Mouse (Mus musculus): ENCODE results near the gene Eif4ebp2. TPM values are rescaled to one million over a fixed set of nuclear protein-coding genes. Genes with fewer than 3 reads are reported as not detected.

Gene Eif4ebp2
- polyA plus RNA-seq, 1 experiment from 2014 or later: 46.9 TPM

- no peak overlapping the region for H3K27ac ChIP-seq (replicated peaks; ENCODE audit: low read depth, low read length)
- 0 out of 2 replicates have a peak overlapping the region, but pooled peaks have one; percentile 10 for H3K4me2 ChIP-seq (ENCODE audit: low read depth, low read length)
- no peak overlapping the region for H3K4me3 ChIP-seq (ENCODE audit: low read depth, low read length)
- ATAC-seq (ENCODE audit: low read depth): no peak
- H3K27me3 ChIP-seq (replicated peaks; ENCODE audit: control insufficient read depth, insufficient read depth, low read length): peaks cover 57% of the 10 kb centered on the region
- no peak for DNase-seq (ENCODE audit: low spot score)
- no peaks in the 10 kb centered on the region for H3K9me3 ChIP-seq (ENCODE audit: control insufficient read depth, low read length)
- H3K36me3 ChIP-seq (ENCODE audit: control insufficient read depth, insufficient read depth, low read length): no peaks in the 10 kb centered on the region
- peaks cover 10% of the 10 kb centered on the region for H3K4me1 ChIP-seq (ENCODE audit: control insufficient read depth, insufficient read depth, low read length)
- H3K9ac ChIP-seq (ENCODE audit: low read depth, low read length): no peak overlapping the region
- WGBS: 5% methylated on average over 21 of the region's 24 CpGs
Observed at GRCm38 (mm10) chr10:61419146-61419545, 33.3 kb downstream of the Eif4ebp2 start.

DNA sequence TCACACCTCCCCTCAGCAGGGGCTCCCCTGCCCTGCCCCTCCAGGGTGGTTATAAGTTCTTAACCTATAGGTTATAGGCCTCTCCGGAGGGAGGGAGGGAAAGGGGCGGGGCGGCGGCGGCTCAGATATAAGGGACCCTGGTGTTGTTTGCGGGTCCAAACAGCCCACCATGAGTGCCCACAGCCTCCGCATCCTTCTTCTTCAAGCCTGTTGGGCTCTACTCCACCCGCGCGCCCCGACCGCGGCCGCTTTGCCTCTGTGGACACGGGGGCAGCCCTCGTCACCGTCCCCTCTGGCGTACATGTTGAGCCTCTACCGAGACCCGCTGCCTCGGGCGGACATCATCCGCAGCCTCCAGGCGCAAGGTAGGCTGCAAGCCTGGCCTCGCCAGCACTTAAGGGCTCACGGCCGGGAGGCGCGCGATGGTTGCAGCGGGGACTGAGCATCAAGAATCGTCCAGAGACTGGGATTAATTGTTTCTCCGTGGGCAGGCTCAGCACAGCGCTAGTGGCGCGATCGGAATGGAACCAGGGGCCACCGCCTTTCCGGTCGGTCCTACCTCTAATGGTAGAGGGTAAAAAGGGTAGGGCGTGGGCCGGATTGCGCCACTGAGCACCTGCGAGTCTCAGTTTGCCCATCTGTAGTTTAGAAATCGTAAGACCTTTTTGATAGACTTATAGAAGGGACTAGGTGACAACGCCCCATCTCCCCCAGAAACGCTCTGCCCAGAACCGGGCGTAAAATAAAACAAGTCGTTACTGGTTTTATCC, 34.1 kb downstream of the Eif4ebp2 start:
- DNase-seq (ENCODE audit: low spot score): no peak
- Histone ChIP-seq H3K9me3 (ENCODE audit: control insufficient read depth, low read length) (no peaks in the 10 kb centered on the region), H3K27me3 (replicated peaks; ENCODE audit: control insufficient read depth, insufficient read depth, low read length) (peaks cover 57% of the 10 kb centered on the region), H3K4me2 (ENCODE audit: low read depth, low read length) (peak overlapping the region; percentile 86), H3K9ac (ENCODE audit: low read depth, low read length) (peak overlapping the region; percentile 51), H3K27ac (replicated peaks; ENCODE audit: low read depth, low read length) (no peak overlapping the region), H3K4me3 (ENCODE audit: low read depth, low read length) (peak overlapping the region; percentile 46), H3K36me3 (ENCODE audit: control insufficient read depth, insufficient read depth, low read length) (no peaks in the 10 kb centered on the region), H3K4me1 (ENCODE audit: control insufficient read depth, insufficient read depth, low read length) (peaks cover 10% of the 10 kb centered on the region)
- 0 out of 2 replicates have a peak, but pooled peaks have one; percentile 20 for ATAC-seq (ENCODE audit: low read depth)
- WGBS: 2% methylated on average over 48 of the region's 50 CpGs

DNA sequence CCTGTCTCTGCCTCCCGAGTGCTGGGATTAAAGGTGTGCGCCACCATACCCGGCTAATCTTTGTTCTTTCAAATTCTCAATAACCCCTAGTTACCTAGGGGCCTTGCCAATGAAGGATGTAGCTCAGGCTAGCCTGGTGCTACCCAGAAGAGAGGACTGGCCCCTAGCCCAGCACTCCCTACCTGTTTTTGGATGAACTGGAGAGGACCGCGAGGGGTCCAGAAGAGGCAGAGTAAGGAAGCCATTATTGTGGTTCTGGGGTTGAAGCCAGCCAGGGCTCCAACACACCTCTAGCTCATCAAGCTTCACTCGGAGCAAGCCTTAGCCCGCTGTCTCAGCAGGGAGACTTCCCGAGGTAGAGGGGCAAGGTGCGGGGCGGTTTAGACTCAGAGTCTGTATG, 34.8 kb downstream of the Eif4ebp2 start, which contains the start of gene Nodal:
TSS of gene Nodal (plus strand) at position 301 of the 400 bp plus-strand sequence.
- 0 out of 2 replicates have a peak, but pooled peaks have one; percentile 13 for ATAC-seq (ENCODE audit: low read depth)
- no peak within 1 kb of the TSS for H3K27ac ChIP-seq (replicated peaks; ENCODE audit: low read depth, low read length)
- H3K27me3 ChIP-seq (replicated peaks; ENCODE audit: control insufficient read depth, insufficient read depth, low read length): peaks cover 57% of the 10 kb centered on the region
- WGBS: 32% methylated on average over 8 of the region's 10 CpGs
- DNase-seq (ENCODE audit: low spot score): no peak
- H3K9me3 ChIP-seq (ENCODE audit: control insufficient read depth, low read length): no peaks in the 10 kb centered on the region
- H3K36me3 ChIP-seq (ENCODE audit: control insufficient read depth, insufficient read depth, low read length): no peaks in the 10 kb centered on the region
- H3K4me1 ChIP-seq (ENCODE audit: control insufficient read depth, insufficient read depth, low read length): peaks cover 10% of the 10 kb centered on the region
- peak within 1 kb of the TSS; percentile 46 for H3K4me3 ChIP-seq (ENCODE audit: low read depth, low read length)
- peak within 1 kb of the TSS; percentile 86 for H3K4me2 ChIP-seq (ENCODE audit: low read depth, low read length)
- peak within 1 kb of the TSS; percentile 51 for H3K9ac ChIP-seq (ENCODE audit: low read depth, low read length)

- H3K4me2 ChIP-seq (ENCODE audit: low read depth, low read length): no peak overlapping the region
- H3K36me3 ChIP-seq (ENCODE audit: control insufficient read depth, insufficient read depth, low read length): no peaks in the 10 kb centered on the region
- H3K4me1 ChIP-seq (ENCODE audit: control insufficient read depth, insufficient read depth, low read length): peaks cover 10% of the 10 kb centered on the region
- H3K4me3 ChIP-seq (ENCODE audit: low read depth, low read length): no peak overlapping the region
- H3K27me3 ChIP-seq (replicated peaks; ENCODE audit: control insufficient read depth, insufficient read depth, low read length): peaks cover 57% of the 10 kb centered on the region
- ATAC-seq (ENCODE audit: low read depth) (no peak), DNase-seq (ENCODE audit: low spot score) (no peak)
- no peak overlapping the region for H3K27ac ChIP-seq (replicated peaks; ENCODE audit: low read depth, low read length)
- H3K9ac ChIP-seq (ENCODE audit: low read depth, low read length): no peak overlapping the region
- 48% methylated on average over 2 of the region's 2 CpGs for WGBS
- H3K9me3 ChIP-seq (ENCODE audit: control insufficient read depth, low read length): no peaks in the 10 kb centered on the region
Observed at GRCm38 (mm10) chr10:61417046-61417445, 35.4 kb downstream of the Eif4ebp2 start.

DNA sequence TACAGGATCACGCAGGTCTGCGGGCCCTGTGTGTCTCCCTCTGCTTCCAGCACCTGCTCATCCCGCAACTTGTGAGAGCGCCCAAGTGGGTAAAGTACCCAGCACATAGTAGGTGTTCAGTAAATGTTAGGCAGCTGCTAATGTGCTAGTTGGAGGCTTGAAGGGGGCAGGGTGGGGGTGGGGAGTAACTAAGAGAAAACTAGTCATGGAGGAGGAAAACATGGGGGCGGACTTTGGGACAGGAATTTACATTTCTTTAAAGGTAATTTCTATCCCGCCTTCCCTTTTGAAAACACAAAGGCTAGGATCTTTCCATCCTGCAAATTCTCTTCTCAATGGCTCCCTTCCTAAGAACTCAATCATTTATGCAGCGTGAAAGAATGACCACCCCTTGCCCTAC, 35.9 kb downstream of the Eif4ebp2 start:
- ATAC-seq (ENCODE audit: low read depth) (no peak), DNase-seq (ENCODE audit: low spot score) (no peak)
- Histone ChIP-seq H3K9ac (ENCODE audit: low read depth, low read length) (no peak overlapping the region), H3K27me3 (replicated peaks; ENCODE audit: control insufficient read depth, insufficient read depth, low read length) (peaks cover 57% of the 10 kb centered on the region), H3K9me3 (ENCODE audit: control insufficient read depth, low read length) (no peaks in the 10 kb centered on the region), H3K4me3 (ENCODE audit: low read depth, low read length) (no peak overlapping the region), H3K36me3 (ENCODE audit: control insufficient read depth, insufficient read depth, low read length) (no peaks in the 10 kb centered on the region), H3K4me2 (ENCODE audit: low read depth, low read length) (no peak overlapping the region), H3K27ac (replicated peaks; ENCODE audit: low read depth, low read length) (no peak overlapping the region), H3K4me1 (ENCODE audit: control insufficient read depth, insufficient read depth, low read length) (peaks cover 10% of the 10 kb centered on the region)
- 35% methylated on average over 7 of the region's 7 CpGs for WGBS

- no peak overlapping the region for H3K9ac ChIP-seq (ENCODE audit: low read depth, low read length)
- H3K4me3 ChIP-seq (ENCODE audit: low read depth, low read length): no peak overlapping the region
- peaks cover 56% of the 10 kb centered on the region for H3K27me3 ChIP-seq (replicated peaks; ENCODE audit: control insufficient read depth, insufficient read depth, low read length)
- H3K9me3 ChIP-seq (ENCODE audit: control insufficient read depth, low read length): no peaks in the 10 kb centered on the region
- H3K36me3 ChIP-seq (ENCODE audit: control insufficient read depth, insufficient read depth, low read length): no peaks in the 10 kb centered on the region
- H3K27ac ChIP-seq (replicated peaks; ENCODE audit: low read depth, low read length): no peak overlapping the region
- H3K4me1 ChIP-seq (ENCODE audit: control insufficient read depth, insufficient read depth, low read length): peaks cover 10% of the 10 kb centered on the region
- no peak for ATAC-seq (ENCODE audit: low read depth)
- peak; percentile 56 for DNase-seq (ENCODE audit: low spot score)
- H3K4me2 ChIP-seq (ENCODE audit: low read depth, low read length): no peak overlapping the region
- WGBS: 15% methylated on average over 8 of the region's 8 CpGs
Observed at GRCm38 (mm10) chr10:61415890-61416289, 36.6 kb downstream of the Eif4ebp2 start.

- Histone ChIP-seq H3K4me3 (ENCODE audit: low read depth, low read length) (no peak overlapping the region), H3K9ac (ENCODE audit: low read depth, low read length) (no peak overlapping the region), H3K4me2 (ENCODE audit: low read depth, low read length) (no peak overlapping the region), H3K36me3 (ENCODE audit: control insufficient read depth, insufficient read depth, low read length) (no peaks in the 10 kb centered on the region), H3K4me1 (ENCODE audit: control insufficient read depth, insufficient read depth, low read length) (peaks cover 10% of the 10 kb centered on the region), H3K27me3 (replicated peaks; ENCODE audit: control insufficient read depth, insufficient read depth, low read length) (peaks cover 50% of the 10 kb centered on the region), H3K9me3 (ENCODE audit: control insufficient read depth, low read length) (no peaks in the 10 kb centered on the region), H3K27ac (replicated peaks; ENCODE audit: low read depth, low read length) (no peak overlapping the region)
- DNase-seq (ENCODE audit: low spot score) (no peak), ATAC-seq (ENCODE audit: low read depth) (no peak)
- 65% methylated on average over 3 of the region's 3 CpGs for WGBS
Observed at GRCm38 (mm10) chr10:61415240-61415639, 37.2 kb downstream of the Eif4ebp2 start.

DNA sequence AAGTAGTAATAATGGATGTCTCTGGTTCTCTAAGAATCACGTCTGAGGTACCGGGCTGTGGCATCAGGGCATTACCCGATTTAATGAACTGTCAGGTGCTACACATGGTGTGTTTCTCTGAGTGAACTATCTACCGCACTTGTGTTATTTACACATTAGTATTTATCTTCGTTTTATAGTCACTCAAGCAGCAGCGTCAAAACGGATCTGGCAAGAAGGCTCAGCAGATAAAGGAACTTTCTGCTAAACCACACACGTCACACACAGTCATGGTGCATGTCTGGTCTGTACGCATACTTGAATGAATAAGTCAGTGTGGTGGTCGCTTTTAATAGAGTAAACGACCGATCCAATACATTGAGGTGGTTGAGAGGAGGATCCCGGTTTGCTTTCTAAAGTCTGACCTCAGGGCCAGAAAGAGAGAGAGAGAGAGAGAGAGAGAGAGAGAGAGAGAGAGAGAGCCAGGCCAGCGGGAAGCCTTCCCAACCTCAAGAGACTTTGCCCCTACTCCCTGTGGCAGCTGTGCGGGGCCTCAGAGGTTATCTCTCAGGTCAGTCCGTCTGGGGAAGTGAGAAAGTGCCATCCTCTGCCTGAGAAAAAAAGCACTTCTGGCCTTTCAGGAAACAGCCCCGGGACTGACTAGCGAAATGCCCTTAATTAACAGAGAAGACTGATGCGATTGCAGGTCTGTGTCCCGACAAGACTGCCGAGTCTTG, 39.4 kb downstream of the Eif4ebp2 start:
- Histone ChIP-seq H3K27me3 (replicated peaks; ENCODE audit: control insufficient read depth, insufficient read depth, low read length) (peaks cover 28% of the 10 kb centered on the region), H3K9me3 (ENCODE audit: control insufficient read depth, low read length) (no peaks in the 10 kb centered on the region), H3K27ac (replicated peaks; ENCODE audit: low read depth, low read length) (no peak overlapping the region), H3K4me3 (ENCODE audit: low read depth, low read length) (no peak overlapping the region), H3K9ac (ENCODE audit: low read depth, low read length) (no peak overlapping the region), H3K36me3 (ENCODE audit: control insufficient read depth, insufficient read depth, low read length) (no peaks in the 10 kb centered on the region), H3K4me2 (ENCODE audit: low read depth, low read length) (no peak overlapping the region), H3K4me1 (ENCODE audit: control insufficient read depth, insufficient read depth, low read length) (0 out of 2 replicates have a peak, but pooled peaks cover 3% of the 10 kb centered on the region)
- no peak for ATAC-seq (ENCODE audit: low read depth)
- DNase-seq (ENCODE audit: low spot score): no peak
- 47% methylated on average over 21 of the region's 21 CpGs for WGBS
